Mouse (Mus musculus) CH12.LX (cell line): ENCODE results near the gene Vkorc1l1.

Source experiments
- BHLHE40 ChIP-seq: IDR thresholded peaks from 2 replicates; pipeline ENCODE4 v1.6.1; 2011; ENCODE audit warnings: mild to moderate bottlenecking, low read depth, low read length, improper control_type of control experiment
- CHD2 ChIP-seq: IDR thresholded peaks from 2 replicates; pipeline ENCODE4 v1.6.1; 2011; ENCODE audit warnings: low read length, improper control_type of control experiment
- CTCF ChIP-seq, 2 experiments: IDR thresholded peaks in 1 of 2; conservative IDR thresholded peaks in 1 of 2; 2 replicates each; pipeline ENCODE4 v1.5.1; 2011 to 2012; ENCODE audit warnings: low read depth in 2 of 2, low read length in 2 of 2, improper control_type of control experiment in 1 of 2, inconsistent platforms in 1 of 2, mild to moderate bottlenecking in 1 of 2, moderate library complexity in 1 of 2
- E2F4 ChIP-seq: IDR thresholded peaks from 2 replicates; pipeline ENCODE4 v1.6.1; 2011; ENCODE audit warnings: low read depth, low read length, improper control_type of control experiment; ENCODE audit not compliant: insufficient replicate concordance
- MAZ ChIP-seq: IDR thresholded peaks from 2 replicates; pipeline ENCODE4 v1.6.1; 2012; ENCODE audit warnings: low read depth, mild to moderate bottlenecking, inconsistent platforms, low read length, improper control_type of control experiment, moderate library complexity
- POLR2A ChIP-seq: IDR thresholded peaks from 2 replicates; pipeline ENCODE4 v1.6.1; 2011; ENCODE audit warnings: low read depth, mild to moderate bottlenecking, improper control_type of control experiment, low read length
- SMC3 ChIP-seq: IDR thresholded peaks from 2 replicates; pipeline ENCODE4 v1.6.1; 2011; ENCODE audit warnings: low read depth, low read length, improper control_type of control experiment
- TCF12 ChIP-seq: IDR thresholded peaks from 2 replicates; pipeline ENCODE4 v1.6.1; 2014; ENCODE audit warnings: low read depth, mild to moderate bottlenecking, inconsistent platforms, low read length, improper control_type of control experiment
- USF1 ChIP-seq: IDR thresholded peaks from 2 replicates; pipeline ENCODE4 v1.6.1; 2014; ENCODE audit warnings: low read depth, mild to moderate bottlenecking, inconsistent platforms, low read length, improper control_type of control experiment

DNA sequence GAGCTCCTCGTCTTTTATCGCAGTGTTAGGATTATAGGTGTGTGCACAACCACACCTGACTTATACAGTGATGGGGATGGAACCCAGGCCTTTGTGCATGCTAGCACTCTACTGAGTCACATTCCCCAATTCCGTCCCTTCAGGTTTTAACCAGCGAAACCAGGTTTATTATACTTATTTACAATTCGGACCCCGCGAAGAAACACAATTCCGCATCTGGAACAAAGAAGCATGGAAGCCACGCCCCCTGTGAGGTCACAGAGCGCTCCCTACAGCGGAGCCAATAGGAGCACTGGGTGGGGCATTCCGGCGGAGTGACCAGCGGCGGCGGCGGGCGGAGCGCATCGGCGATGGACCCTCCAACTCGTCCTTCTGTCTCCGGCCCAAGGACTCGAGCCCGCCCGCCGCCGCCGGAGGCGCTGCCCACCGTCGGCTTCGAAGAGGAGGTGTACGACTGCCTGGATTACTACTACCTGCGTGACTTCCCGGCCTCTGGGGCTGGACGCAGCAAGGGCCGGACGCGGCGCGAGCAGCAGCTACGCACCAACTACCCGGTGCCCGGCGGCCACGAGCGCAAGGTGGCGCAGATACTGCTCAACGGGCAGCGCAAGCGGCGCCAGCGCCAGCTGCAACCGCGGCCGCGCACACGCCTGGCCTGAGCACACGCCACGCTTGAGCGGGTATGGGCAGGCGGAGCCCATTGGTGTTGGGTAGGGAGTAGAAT is 33.4 kb upstream of the Vkorc1l1 start, which contains the start of gene Nupr1l:
- TF ChIP-seq CTCF (conservative IDR thresholded peaks at IDR 0.05 in 1 of 2, IDR thresholded peaks at IDR 0.05 in 1 of 2; ENCODE audit: low read depth in 2 of 2, low read length in 2 of 2) (peak in 1 of 2 experiments; percentile 34; a peak in 2 of 4 replicates), TCF12 (0 out of 2 replicates have a peak, but pooled peaks have one; percentile 28), E2F4 (no peak), BHLHE40 (peak; percentile 55; the same call in 1 of the 2 replicates), POLR2A (peak; percentile 76), CHD2 (no peak), MAZ (no peak), SMC3 (no peak), USF1 (no peak)
